Mouse (Mus musculus): ENCODE measurements around the gene Hist2h2aa2. TPM values are rescaled to one million over a fixed set of nuclear protein-coding genes. Genes with fewer than 3 reads are reported as not detected.

Gene Hist2h2aa2
- total and polyA plus RNA-seq, 3 experiments: 18.4 to 11,232 TPM; not detected in 1

DNA sequence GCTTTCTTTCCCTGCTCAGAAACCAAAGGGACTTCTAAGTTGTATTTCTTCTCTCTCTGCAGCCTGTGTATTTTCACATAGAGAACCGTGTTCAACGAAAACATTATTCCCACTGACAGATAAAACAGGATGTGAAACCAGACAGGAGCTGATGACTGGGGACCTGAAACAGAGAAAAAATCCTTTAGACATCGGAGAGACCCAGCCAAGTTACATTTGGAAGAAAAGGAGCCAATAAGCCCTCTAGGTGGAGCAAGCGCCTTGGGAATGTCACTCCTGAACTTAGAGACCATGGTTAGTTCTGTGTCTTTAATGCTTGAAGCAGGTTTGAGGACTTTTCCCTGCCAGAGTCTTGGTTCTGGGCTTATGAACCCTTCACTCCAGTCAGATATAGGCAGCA is 44.4 kb upstream of the Hist2h2aa2 start:
- no peaks in the 10 kb centered on the region for H3K79me2 ChIP-seq (ENCODE audit: control insufficient read depth, insufficient read depth, low read length, poor library complexity)
- no peaks in the 10 kb centered on the region for H3K9me3 ChIP-seq (replicated peaks; ENCODE audit: insufficient read depth, low read length)
- no peak overlapping the region for H3K4me3 ChIP-seq (ENCODE audit: control insufficient read depth in 1 of 2, insufficient read depth in 1 of 2, low read depth in 2 of 2, low read length in 2 of 2)
- H3K9ac ChIP-seq (ENCODE audit: control insufficient read depth, low read depth, low read length, poor library complexity, severe bottlenecking): no peak overlapping the region
- DNase-seq (ENCODE audit: low read depth, low spot score): peak; percentile 53
- no peak overlapping the region for H3K27ac ChIP-seq (ENCODE audit: control insufficient read depth, low read depth, low read length)
- H3K36me3 ChIP-seq (ENCODE audit: control insufficient read depth in 1 of 2, insufficient read depth in 2 of 2, low read length in 2 of 2): no peaks in the 10 kb centered on the region
- no peaks in the 10 kb centered on the region for H3K27me3 ChIP-seq (ENCODE audit: control insufficient read depth in 1 of 2, insufficient read depth in 2 of 2, low read length in 2 of 2)
- no peaks in the 10 kb centered on the region for H3K4me1 ChIP-seq (ENCODE audit: control insufficient read depth in 1 of 2, insufficient read depth in 2 of 2, low read length in 2 of 2)
- TF ChIP-seq TBP (IDR thresholded peaks at IDR 0.05; ENCODE audit: low read depth, low read length) (no peak), EP300 (IDR thresholded peaks at IDR 0.05; ENCODE audit: low read depth in 1 of 2, low read length in 2 of 2) (no peak), USF1 (IDR thresholded peaks at IDR 0.05; ENCODE audit: low read depth, low read length) (no peak), SMC3 (IDR thresholded peaks at IDR 0.05; ENCODE audit: low read depth, low read length) (peak; percentile 46), MAX (IDR thresholded peaks at IDR 0.05; ENCODE audit: low read length) (no peak), ETS1 (IDR thresholded peaks at IDR 0.05; ENCODE audit: low read depth, low read length) (no peak), CTCF (IDR thresholded peaks at IDR 0.05 in 2 of 3, conservative IDR thresholded peaks at IDR 0.05 in 1 of 3; ENCODE audit: control insufficient read depth in 1 of 3, insufficient read depth in 1 of 3, low read depth in 2 of 3, low read length in 3 of 3, poor library complexity in 1 of 3, severe bottlenecking in 1 of 3) (peak; percentile 25 to 67 (median 42); a peak in 5 of 6 replicates), MXI1 (IDR thresholded peaks at IDR 0.05; ENCODE audit: low read depth, low read length) (no peak), POLR2A (IDR thresholded peaks at IDR 0.05; ENCODE audit: control insufficient read depth in 1 of 2, insufficient read depth in 1 of 2, low read depth in 1 of 2, low read length in 2 of 2, poor library complexity in 1 of 2) (no peak), ZC3H11A (IDR thresholded peaks at IDR 0.05; ENCODE audit: low read depth, low read length) (peak; percentile 49), ZNF384 (IDR thresholded peaks at IDR 0.05; ENCODE audit: low read depth, low read length) (no peak), RAD21 (IDR thresholded peaks at IDR 0.05; ENCODE audit: low read depth, low read length) (peak; percentile 75), MAFK (IDR thresholded peaks at IDR 0.05; ENCODE audit: borderline replicate concordance, low read depth, low read length) (no peak)

DNA sequence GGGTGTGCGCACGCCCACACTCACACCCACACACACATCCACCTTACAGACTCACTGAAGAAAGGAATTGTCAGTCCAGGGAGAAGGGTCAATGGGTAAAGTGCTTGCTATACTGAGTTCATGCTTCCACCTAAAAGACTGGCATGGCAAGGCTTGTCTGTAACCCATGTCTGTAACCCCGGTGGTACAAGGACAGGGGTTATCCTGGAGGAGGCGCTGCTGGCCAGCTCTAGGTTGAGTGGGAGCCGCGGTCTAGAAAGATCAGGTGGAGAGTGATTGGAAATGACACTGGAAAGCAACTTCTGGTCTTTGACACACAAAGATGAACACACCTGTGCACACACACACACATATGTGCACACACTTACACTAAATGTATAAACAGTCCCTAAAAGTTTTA is 40.6 kb upstream of the Hist2h2aa2 start:
- no peak for TF ChIP-seq MEF2A (IDR thresholded peaks at IDR 0.05; ENCODE audit: extremely low read depth, insufficient replicate concordance, low read depth, low read length, poor library complexity, severe bottlenecking)
- TF ChIP-seq CHD2 (IDR thresholded peaks at IDR 0.05; ENCODE audit: low read length): no peak
- no peak for TF ChIP-seq POLR2AphosphoS5 (IDR thresholded peaks at IDR 0.05; ENCODE audit: borderline replicate concordance, low read depth, low read length)
- peak; percentile 24 to 59 (median 54); a peak in 5 of 6 replicates for TF ChIP-seq CTCF (IDR thresholded peaks at IDR 0.05 in 2 of 3, conservative IDR thresholded peaks at IDR 0.05 in 1 of 3; ENCODE audit: control insufficient read depth in 1 of 3, insufficient read depth in 1 of 3, low read depth in 2 of 3, low read length in 3 of 3, poor library complexity in 1 of 3, severe bottlenecking in 1 of 3)
- TF ChIP-seq ZC3H11A (IDR thresholded peaks at IDR 0.05; ENCODE audit: low read depth, low read length): peak; percentile 35
- no peak for TF ChIP-seq USF2 (IDR thresholded peaks at IDR 0.05; ENCODE audit: borderline replicate concordance in 1 of 2, insufficient read depth in 1 of 2, low read depth in 1 of 2, low read length in 2 of 2)
- peak; percentile 53 for TF ChIP-seq RAD21 (IDR thresholded peaks at IDR 0.05; ENCODE audit: low read depth, low read length)
- TF ChIP-seq SMC3 (IDR thresholded peaks at IDR 0.05; ENCODE audit: low read depth, low read length): peak; percentile 32; the same call in 1 of the 2 replicates
- TF ChIP-seq GATA1 (IDR thresholded peaks at IDR 0.05; ENCODE audit: low read depth, low read length): no peak
- no peak for TF ChIP-seq POLR2AphosphoS2 (IDR thresholded peaks at IDR 0.05; ENCODE audit: low read length)
- TF ChIP-seq POLR2A (IDR thresholded peaks at IDR 0.05; ENCODE audit: control insufficient read depth in 1 of 2, insufficient read depth in 1 of 2, low read depth in 1 of 2, low read length in 2 of 2, poor library complexity in 1 of 2): no peak
- TF ChIP-seq SIN3A (IDR thresholded peaks at IDR 0.05; ENCODE audit: low read length): no peak
- H3K9ac ChIP-seq (ENCODE audit: control insufficient read depth, low read depth, low read length, poor library complexity, severe bottlenecking): no peak overlapping the region
- H3K27ac ChIP-seq (ENCODE audit: control insufficient read depth, low read depth, low read length): no peak overlapping the region
- H3K4me3 ChIP-seq (ENCODE audit: control insufficient read depth in 1 of 2, insufficient read depth in 1 of 2, low read depth in 2 of 2, low read length in 2 of 2): no peak overlapping the region
- peaks cover 0 to 10% of the 10 kb centered on the region in 2 experiments; a peak in 2 of 4 replicates for H3K36me3 ChIP-seq (ENCODE audit: control insufficient read depth in 1 of 2, insufficient read depth in 2 of 2, low read length in 2 of 2)
- peak; percentile 38 for DNase-seq (ENCODE audit: low read depth, low spot score)
- no peaks in the 10 kb centered on the region; the same call in 1 of the 2 replicates for H3K79me2 ChIP-seq (ENCODE audit: control insufficient read depth, insufficient read depth, low read length, poor library complexity)
- no peaks in the 10 kb centered on the region for H3K27me3 ChIP-seq (ENCODE audit: control insufficient read depth in 1 of 2, insufficient read depth in 2 of 2, low read length in 2 of 2)
- H3K4me1 ChIP-seq (ENCODE audit: control insufficient read depth in 1 of 2, insufficient read depth in 2 of 2, low read length in 2 of 2): peaks cover 2 to 13% of the 10 kb centered on the region in 2 experiments
- H3K9me3 ChIP-seq (replicated peaks; ENCODE audit: insufficient read depth, low read length): no peaks in the 10 kb centered on the region

All from MEL (cell line).